Mouse (Mus musculus) testis, adult 2 months (tissue): ENCODE measurements around the gene Pde8b. TPM values are rescaled to one million over a fixed set of nuclear protein-coding genes. Genes with fewer than 3 reads are reported as not detected.

Experiments
- H3K27ac ChIP-seq: fragments of 200-500 bp; 2 replicates; pipeline ENCODE4 v1.5.1; 2012; ENCODE audit warnings: low read depth, low read length; ENCODE audit not compliant: control insufficient read depth, insufficient read depth
- H3K27me3 ChIP-seq: fragments of 200-500 bp; 2 replicates; pipeline ENCODE4 v1.6.1; 2012; ENCODE audit warnings: mild to moderate bottlenecking, low read length, moderate library complexity; ENCODE audit not compliant: control insufficient read depth, insufficient read depth
- H3K36me3 ChIP-seq: fragments of 200-500 bp; 2 replicates; pipeline ENCODE4 v1.6.1; 2012; ENCODE audit warnings: mild to moderate bottlenecking, low read length; ENCODE audit not compliant: control insufficient read depth, insufficient read depth
- H3K4me1 ChIP-seq: fragments of 200-500 bp; 2 replicates; pipeline ENCODE4 v1.6.1; 2012; ENCODE audit warnings: low read length; ENCODE audit not compliant: control insufficient read depth, insufficient read depth
- H3K4me3 ChIP-seq: fragments of 200-500 bp; 2 replicates; pipeline ENCODE4 v1.5.1; 2012; ENCODE audit warnings: low read depth, mild to moderate bottlenecking, low read length, moderate library complexity, mixed read lengths; ENCODE audit not compliant: control insufficient read depth
- CTCF ChIP-seq: fragments of 200-500 bp; IDR thresholded peaks from 2 replicates; pipeline ENCODE4 v1.5.1; 2012; ENCODE audit warnings: low read depth, mild to moderate bottlenecking, inconsistent platforms, low read length, moderate library complexity; ENCODE audit not compliant: control insufficient read depth, insufficient read depth, insufficient replicate concordance
- POLR2A ChIP-seq: fragments of 200-500 bp; IDR thresholded peaks from 2 replicates; pipeline ENCODE4 v1.6.1; 2012; ENCODE audit warnings: low read depth, mild to moderate bottlenecking, inconsistent platforms, low read length, moderate library complexity; ENCODE audit not compliant: control insufficient read depth
- polyA plus RNA-seq: library from polyadenylated mRNA; depleted of rRNA; stranded (reverse); fragments of >200 nt; gene quantifications from 2 replicates; pipeline ENCODE4 v1.2.3, GENCODE M21; 2012

Gene Pde8b
- polyA plus RNA-seq, 1 experiment: 4.2 TPM

DNA sequence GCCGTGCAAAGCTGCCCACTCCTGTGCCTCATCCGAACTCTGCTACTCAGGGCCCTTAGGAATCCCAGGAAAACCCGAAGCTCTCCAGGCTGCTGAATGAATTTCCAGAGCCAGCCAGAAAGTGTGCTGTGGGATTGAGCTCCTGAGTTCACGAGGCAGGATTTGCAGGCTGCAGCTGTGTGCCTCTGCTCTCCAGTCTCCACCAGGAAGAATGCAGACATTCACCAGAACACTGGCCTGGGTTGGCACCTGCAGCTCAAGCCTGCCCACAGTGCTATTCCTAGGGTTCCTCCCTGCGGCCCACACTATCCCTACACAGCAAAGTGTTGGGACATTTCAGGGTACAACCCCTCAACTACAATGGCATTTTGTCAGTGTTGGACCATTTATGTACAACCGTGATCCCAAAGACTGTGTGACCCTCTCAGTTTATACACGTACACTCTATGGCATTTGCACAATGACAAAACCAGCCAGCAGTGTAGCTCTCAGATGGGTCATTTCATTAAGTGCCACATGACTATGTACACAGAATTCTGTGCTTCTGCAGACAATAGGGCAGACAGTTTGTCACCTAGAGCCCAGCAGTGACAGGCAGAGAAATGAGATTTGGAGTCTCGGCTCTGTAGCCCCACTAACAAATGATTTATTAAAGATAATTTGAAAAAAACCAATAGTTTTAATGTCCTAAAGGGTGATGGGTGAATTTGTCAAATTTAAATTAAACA is 176.5 kb downstream of the Pde8b start:
- Histone ChIP-seq H3K36me3 (no peaks in the 10 kb centered on the region), H3K4me1 (no peaks in the 10 kb centered on the region; the same call in 1 of the 2 replicates), H3K27ac (no peak overlapping the region; the same call in 1 of the 2 replicates)

GRCm38 (mm10) chr13:95070268-95070667 is 179.9 kb downstream of the Pde8b start:
- Histone ChIP-seq H3K36me3 (no peaks in the 10 kb centered on the region), H3K4me3 (no peak overlapping the region), H3K4me1 (no peaks in the 10 kb centered on the region; the same call in 1 of the 2 replicates), H3K27me3 (no peaks in the 10 kb centered on the region), H3K27ac (no peak overlapping the region)
- no peak for TF ChIP-seq CTCF

More for the DNA sequence above, 176.5 kb downstream of the Pde8b start:
- Histone ChIP-seq H3K27me3 (no peaks in the 10 kb centered on the region), H3K4me3 (no peak overlapping the region)
- TF ChIP-seq CTCF: no peak
- no peak for TF ChIP-seq POLR2A

- TF ChIP-seq POLR2A: no peak
- H3K36me3 ChIP-seq: no peaks in the 10 kb centered on the region
- no peak overlapping the region for H3K4me3 ChIP-seq
- H3K27ac ChIP-seq: no peak overlapping the region
- no peaks in the 10 kb centered on the region for H3K4me1 ChIP-seq
- H3K27me3 ChIP-seq: no peaks in the 10 kb centered on the region
These were observed 182.3 kb downstream of the Pde8b start for GRCm38 (mm10) chr13:95067854-95068253.

GRCm38 (mm10) chr13:95063390-95064017 is 186.6 kb downstream of the Pde8b start:
- TF ChIP-seq CTCF: no peak
- no peak for TF ChIP-seq POLR2A
- Histone ChIP-seq H3K36me3 (no peaks in the 10 kb centered on the region), H3K27ac (no peak overlapping the region), H3K27me3 (no peaks in the 10 kb centered on the region), H3K4me3 (no peak overlapping the region), H3K4me1 (no peaks in the 10 kb centered on the region)

DNA sequence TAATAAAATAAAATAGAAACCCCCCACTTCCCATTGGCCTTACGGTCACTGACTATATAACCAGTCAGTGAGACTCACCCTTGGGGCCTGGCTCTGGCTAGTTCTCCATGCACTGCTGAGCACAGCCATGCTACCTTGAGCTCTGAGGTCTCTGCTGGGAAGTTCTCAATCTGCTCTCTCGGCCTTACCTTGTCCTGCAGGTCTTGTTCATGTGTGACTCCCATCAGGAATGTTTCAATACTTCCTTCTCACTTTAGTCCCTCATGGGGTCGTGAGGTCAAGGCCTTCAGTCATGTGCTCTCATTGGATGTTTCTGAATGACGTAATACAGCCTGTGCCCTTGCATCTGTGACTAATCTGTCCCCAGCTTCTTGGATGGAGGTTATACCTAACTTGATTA is 191.3 kb downstream of the Pde8b start:
- Histone ChIP-seq H3K4me3 (no peak overlapping the region), H3K4me1 (no peaks in the 10 kb centered on the region), H3K27me3 (no peaks in the 10 kb centered on the region), H3K27ac (no peak overlapping the region), H3K36me3 (no peaks in the 10 kb centered on the region)
- no peak for TF ChIP-seq CTCF

- H3K4me3 ChIP-seq: no peak overlapping the region
- H3K36me3 ChIP-seq: no peaks in the 10 kb centered on the region
- H3K4me1 ChIP-seq: no peaks in the 10 kb centered on the region
- no peaks in the 10 kb centered on the region for H3K27me3 ChIP-seq
- TF ChIP-seq CTCF: no peak
- TF ChIP-seq POLR2A: no peak
- H3K27ac ChIP-seq: no peak overlapping the region; the same call in 1 of the 2 replicates
These were observed 193.4 kb downstream of the Pde8b start for GRCm38 (mm10) chr13:95056501-95057280.

DNA sequence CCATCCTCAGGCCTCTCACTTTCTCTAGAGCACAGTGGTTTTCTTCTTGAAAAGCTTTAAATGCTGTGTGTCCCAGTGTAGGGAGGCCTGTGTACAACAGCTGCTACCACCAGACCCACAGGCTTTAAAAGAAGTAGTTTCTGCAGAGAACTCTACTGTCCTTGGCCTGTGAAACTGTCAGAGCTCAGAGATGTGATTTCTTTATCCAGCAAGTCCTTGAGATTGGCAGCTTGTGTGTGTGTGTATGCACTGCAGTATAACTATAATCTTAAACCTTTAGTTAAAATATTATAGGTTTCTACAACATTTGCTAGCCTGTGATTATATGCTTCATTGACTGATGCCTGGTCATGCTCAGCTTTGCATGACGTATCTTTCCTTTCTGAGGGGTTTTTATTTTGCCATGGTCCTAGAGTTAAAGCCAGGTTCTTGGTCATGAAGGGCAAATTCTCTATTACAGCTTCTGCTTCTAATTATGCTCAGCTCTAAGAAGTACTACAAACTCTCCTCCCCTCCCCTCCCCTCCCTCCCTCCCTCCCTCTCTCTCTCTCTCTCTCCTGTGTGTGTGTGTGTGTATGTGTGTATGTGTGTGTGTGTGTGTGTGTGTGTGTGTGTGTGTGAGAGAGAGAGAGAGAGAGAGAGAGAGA is 194.3 kb downstream of the Pde8b start:
- Histone ChIP-seq H3K4me3 (no peak overlapping the region), H3K4me1 (no peaks in the 10 kb centered on the region), H3K36me3 (no peaks in the 10 kb centered on the region), H3K27me3 (no peaks in the 10 kb centered on the region), H3K27ac (no peak overlapping the region)
- TF ChIP-seq POLR2A: no peak
- TF ChIP-seq CTCF: no peak
